Mouse (Mus musculus) midbrain, embryonic 13.5 days (tissue): Measurements from ENCODE around the gene Acot7. TPM values are rescaled to one million over a fixed set of nuclear protein-coding genes. Genes with fewer than 3 reads are reported as not detected.

Source experiments
- ATAC-seq: fragments of 200-750 bp; cut with Nextera tagmentation; 2 replicates; pipeline ENCODE4 v1.8.0; 2017; ENCODE audit warnings: mild to moderate bottlenecking, moderate TSS enrichment, moderate library complexity
- H3K27ac ChIP-seq: fragments of 300-500 bp; sonication (generic); 2 replicates; pipeline ENCODE4 v1.5.1; 2015; ENCODE audit warnings: inconsistent platforms, mild to moderate bottlenecking, moderate library complexity
- H3K27me3 ChIP-seq: fragments of 300-500 bp; sonication (generic); 2 replicates; pipeline ENCODE4 v1.6.1; 2015; ENCODE audit warnings: mild to moderate bottlenecking, inconsistent platforms
- H3K36me3 ChIP-seq: fragments of 300-500 bp; sonication (generic); 2 replicates; pipeline ENCODE4 v1.6.1; 2015; ENCODE audit warnings: mild to moderate bottlenecking, inconsistent platforms
- H3K4me1 ChIP-seq: fragments of 300-500 bp; sonication (generic); replicated peaks from 2 replicates; pipeline ENCODE4 v1.6.1; 2015; ENCODE audit warnings: inconsistent platforms
- H3K4me2 ChIP-seq: fragments of 300-500 bp; sonication (generic); replicated peaks from 2 replicates; pipeline ENCODE4 v1.6.1; 2015; ENCODE audit warnings: moderate library complexity, mild to moderate bottlenecking, inconsistent platforms
- H3K4me3 ChIP-seq: fragments of 300-500 bp; sonication (generic); replicated peaks from 2 replicates; pipeline ENCODE4 v1.5.1; 2015; ENCODE audit warnings: mild to moderate bottlenecking, inconsistent platforms
- H3K9ac ChIP-seq: fragments of 300-500 bp; sonication (generic); replicated peaks from 2 replicates; pipeline ENCODE4 v1.6.1; 2015; ENCODE audit warnings: mild to moderate bottlenecking, inconsistent platforms
- H3K9me3 ChIP-seq: fragments of 300-500 bp; sonication (generic); 2 replicates; pipeline ENCODE4 v1.6.1; 2016; ENCODE audit warnings: mild to moderate bottlenecking, inconsistent platforms
- WGBS: fragments of 180-500 bp; shearing (Covaris S2); methylation state at CpG from one replicate; pipeline ENCODE4 v1.1.7; 2015; 5-methylcytosine and 5-hydroxymethylcytosine counted together
- polyA plus RNA-seq: library from polyadenylated mRNA; unstranded; fragments of >200 nt; fragmentation: Nextera tagmentation; extraction: Ambion mirVana; gene quantifications from 2 replicates; pipeline ENCODE4 v1.2.1, GENCODE M21; 2015

Acot7 gene
- polyA plus RNA-seq, 1 experiment from 2014 or later = 206 TPM

DNA sequence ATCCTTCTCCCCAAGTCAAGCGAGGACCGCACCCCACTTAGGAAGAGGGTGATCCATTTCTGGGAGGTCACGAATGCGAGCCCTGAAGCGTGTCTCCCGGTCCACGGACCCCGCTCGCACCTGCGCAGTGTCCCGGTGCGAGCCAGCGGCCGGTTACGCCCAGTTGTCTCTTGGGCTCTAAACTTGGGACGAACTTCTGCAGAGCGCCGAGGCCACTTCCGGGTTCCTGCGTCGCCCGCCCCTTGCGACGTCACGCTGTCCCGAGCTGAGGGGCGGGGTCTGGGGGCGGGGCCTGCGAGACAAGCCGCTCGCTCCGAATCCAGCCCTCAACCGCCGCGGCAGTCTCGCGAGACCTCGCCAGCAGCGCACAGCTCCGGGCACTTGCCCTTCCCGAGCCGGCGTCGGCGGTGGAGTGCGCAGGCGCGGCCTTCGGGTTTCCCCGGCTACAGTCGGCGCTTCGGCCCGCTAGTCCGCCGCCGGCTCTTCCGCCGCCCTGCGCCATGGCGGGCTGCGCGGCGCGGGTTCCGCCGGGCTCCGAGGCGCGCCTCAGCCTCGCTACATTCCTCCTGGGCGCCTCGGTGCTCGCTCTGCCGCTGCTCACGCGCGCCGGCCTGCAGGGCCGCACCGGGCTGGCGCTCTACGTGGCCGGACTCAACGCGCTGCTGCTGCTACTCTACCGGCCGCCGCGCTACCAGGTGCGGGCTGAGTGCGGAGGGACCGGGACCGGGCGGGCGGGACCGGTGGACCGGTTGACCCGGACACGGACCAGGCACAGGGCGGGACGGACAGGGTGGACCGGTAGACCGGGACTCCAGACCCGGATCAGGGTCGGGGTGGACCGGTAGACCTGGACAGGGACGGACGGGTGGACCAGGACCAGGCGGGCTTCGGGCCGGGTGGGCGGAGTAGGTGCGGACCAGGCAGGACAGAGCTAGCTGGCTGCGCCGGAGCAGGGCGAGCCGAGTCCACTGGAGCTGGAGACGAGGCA, 119.2 kb downstream of the Acot7 start, which contains the start of gene Icmt:
Gene Icmt (plus strand): TSS at position 354 of the 988 bp plus-strand sequence.
- peaks cover 28% of the 10 kb centered on the region for H3K36me3 ChIP-seq
- H3K4me3 ChIP-seq = peak within 1 kb of the TSS; percentile 78
- peak within 1 kb of the TSS; percentile 79 for H3K27ac ChIP-seq
- WGBS = under 1% methylated on average over 99 of the region's 119 CpGs
- peak; percentile 96 for ATAC-seq
- no peaks in the 10 kb centered on the region for H3K9me3 ChIP-seq
- H3K4me2 ChIP-seq = peak within 1 kb of the TSS; percentile 96
- H3K4me1 ChIP-seq = peaks cover 44% of the 10 kb centered on the region
- peak within 1 kb of the TSS; percentile 93 for H3K9ac ChIP-seq
- H3K27me3 ChIP-seq = peaks cover 43% of the 10 kb centered on the region

DNA sequence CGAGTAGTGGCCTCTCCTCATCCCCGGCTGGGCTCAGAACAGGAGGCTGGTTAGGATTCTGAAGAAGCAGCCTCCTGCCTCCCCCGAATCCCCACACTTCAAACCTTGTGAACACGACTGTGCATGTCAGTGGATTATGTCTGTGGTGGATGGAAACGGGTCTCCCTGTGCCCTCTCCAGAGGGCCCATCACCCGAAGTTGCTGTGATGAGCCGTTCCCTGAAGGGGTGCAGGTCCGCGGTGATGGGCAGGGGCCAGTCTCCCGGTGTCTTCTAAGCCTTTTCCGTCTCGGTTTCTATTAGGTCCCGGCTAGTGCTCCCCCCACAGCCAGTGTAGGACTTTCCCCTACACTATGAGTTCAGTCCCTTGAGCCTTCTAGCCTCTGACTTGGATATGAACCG, 120.9 kb downstream of the Acot7 start:
- peak overlapping the region; percentile 96; the same call in 1 of the 2 replicates for H3K4me2 ChIP-seq
- peaks cover 27% of the 10 kb centered on the region for H3K4me1 ChIP-seq
- H3K4me3 ChIP-seq = peak overlapping the region; percentile 78; the same call in 1 of the 2 replicates
- H3K9me3 ChIP-seq = no peaks in the 10 kb centered on the region
- H3K27ac ChIP-seq = no peak overlapping the region
- H3K36me3 ChIP-seq = peaks cover 43% of the 10 kb centered on the region
- WGBS = 80% methylated on average over 14 of the region's 14 CpGs
- ATAC-seq = no peak
- H3K27me3 ChIP-seq = peaks cover 26% of the 10 kb centered on the region
- peak overlapping the region; percentile 93; the same call in 1 of the 2 replicates for H3K9ac ChIP-seq

DNA sequence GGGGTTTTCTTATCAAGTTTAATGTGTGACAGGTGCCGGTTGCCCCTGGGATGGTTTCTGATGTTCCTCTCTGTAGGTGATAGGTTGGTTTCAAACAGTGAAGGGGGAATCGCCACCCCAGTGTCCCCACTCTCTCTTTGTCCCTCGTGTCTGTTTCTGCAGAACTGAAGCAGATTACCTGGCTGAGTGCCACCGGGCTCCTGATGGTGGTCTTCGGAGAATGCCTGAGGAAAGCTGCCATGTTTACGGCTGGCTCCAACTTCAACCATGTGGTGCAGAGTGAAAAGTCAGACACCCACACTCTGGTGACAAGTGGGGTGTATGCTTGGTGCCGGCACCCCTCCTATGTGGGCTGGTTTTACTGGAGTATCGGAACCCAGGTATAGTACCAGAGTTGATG, 122.4 kb downstream of the Acot7 start:
- WGBS = 91% methylated on average over 8 of the region's 8 CpGs
- peaks cover 22% of the 10 kb centered on the region for H3K4me1 ChIP-seq
- ATAC-seq = no peak
- H3K4me2 ChIP-seq = no peak overlapping the region
- no peak overlapping the region; the same call in 1 of the 2 replicates for H3K9ac ChIP-seq
- H3K9me3 ChIP-seq = no peaks in the 10 kb centered on the region
- no peak overlapping the region for H3K27ac ChIP-seq
- H3K27me3 ChIP-seq = peaks cover 11% of the 10 kb centered on the region
- H3K4me3 ChIP-seq = no peak overlapping the region
- peaks cover 57% of the 10 kb centered on the region for H3K36me3 ChIP-seq

DNA sequence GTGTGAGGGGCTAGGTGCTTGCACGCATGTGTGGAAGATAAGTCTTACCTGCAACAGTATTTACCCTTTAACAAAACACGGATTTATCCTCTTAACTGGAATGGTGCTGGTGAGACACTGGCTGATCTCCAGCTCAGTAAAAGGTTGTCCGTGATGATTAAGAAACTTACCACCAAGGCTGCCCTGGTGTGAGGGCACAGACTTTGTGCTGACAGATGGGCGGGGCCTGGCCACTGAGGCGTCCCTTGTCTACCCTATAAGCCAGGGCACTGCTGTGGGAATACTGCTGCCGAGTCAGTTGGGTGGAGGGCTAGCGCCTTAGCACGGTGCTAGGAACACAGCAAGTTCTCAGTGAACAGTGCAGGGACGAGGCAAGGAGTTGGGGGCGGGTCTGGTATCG, 124.1 kb downstream of the Acot7 start:
- H3K9me3 ChIP-seq = no peaks in the 10 kb centered on the region

DNA sequence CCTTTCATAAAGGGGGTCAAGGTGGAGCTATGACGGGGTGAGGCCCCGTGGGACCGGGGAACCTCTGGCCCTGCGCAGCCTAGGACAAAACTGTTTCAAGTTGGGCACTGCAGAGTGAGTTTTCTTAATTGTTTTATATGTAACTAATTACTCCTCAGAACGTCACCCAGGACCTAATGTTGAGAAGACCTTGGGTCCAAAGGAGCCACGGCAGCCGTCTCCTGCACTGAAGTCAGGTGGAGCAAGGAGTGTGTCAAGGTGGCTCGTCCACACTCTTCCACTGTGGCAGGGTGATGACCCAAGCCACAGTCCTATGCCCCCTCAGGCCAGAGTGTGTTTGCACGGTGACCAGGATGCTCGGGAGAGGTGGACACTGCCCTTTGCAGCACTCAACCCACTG, 125.2 kb downstream of the Acot7 start:
- Histone ChIP-seq H3K9me3 (no peaks in the 10 kb centered on the region), H3K36me3 (peaks cover 73% of the 10 kb centered on the region), H3K4me3 (no peak overlapping the region), H3K9ac (no peak overlapping the region), H3K4me2 (no peak overlapping the region), H3K27me3 (0 out of 2 replicates have a peak, but pooled peaks cover 4% of the 10 kb centered on the region), H3K27ac (no peak overlapping the region), H3K4me1 (peaks cover 12% of the 10 kb centered on the region)
- no peak for ATAC-seq
- 95% methylated on average over 10 of the region's 10 CpGs for WGBS

More for the DNA sequence above, 124.1 kb downstream of the Acot7 start:
- no peak for ATAC-seq
- 57% methylated on average over 11 of the region's 11 CpGs for WGBS
- 0 out of 2 replicates have a peak, but pooled peaks cover 4% of the 10 kb centered on the region for H3K27me3 ChIP-seq
- H3K9ac ChIP-seq = no peak overlapping the region
- H3K36me3 ChIP-seq = peaks cover 69% of the 10 kb centered on the region
- H3K4me1 ChIP-seq = peaks cover 18% of the 10 kb centered on the region
- no peak overlapping the region for H3K4me3 ChIP-seq
- no peak overlapping the region for H3K4me2 ChIP-seq
- H3K27ac ChIP-seq = no peak overlapping the region

DNA sequence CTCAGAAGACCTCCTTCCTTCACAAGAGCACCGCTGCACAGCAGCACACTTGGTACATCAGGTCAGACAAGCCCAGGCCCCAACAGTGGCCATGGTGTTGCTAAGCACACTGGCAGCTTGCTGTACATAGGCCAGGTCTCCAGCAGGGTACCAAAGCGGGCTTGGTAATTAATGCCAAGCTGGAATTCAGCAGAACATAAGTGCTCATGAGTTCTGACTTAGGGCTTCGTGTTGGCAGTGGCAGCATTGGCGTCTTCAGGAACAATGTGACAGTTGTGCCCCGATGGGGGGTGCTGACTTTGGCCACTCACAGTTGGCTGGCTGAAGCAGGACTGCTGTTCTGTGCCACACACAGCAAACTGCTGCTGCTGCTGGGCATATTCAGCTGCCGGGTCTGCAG, 126.8 kb downstream of the Acot7 start:
- no peak overlapping the region for H3K27ac ChIP-seq
- WGBS = 96% methylated on average over 6 of the region's 6 CpGs
- no peak overlapping the region for H3K9ac ChIP-seq
- no peak overlapping the region for H3K4me3 ChIP-seq
- H3K36me3 ChIP-seq = peaks cover 76% of the 10 kb centered on the region
- no peak overlapping the region for H3K4me2 ChIP-seq
- H3K4me1 ChIP-seq = no peaks in the 10 kb centered on the region
- H3K27me3 ChIP-seq = peaks cover 9% of the 10 kb centered on the region
- ATAC-seq = no peak
- H3K9me3 ChIP-seq = no peaks in the 10 kb centered on the region

DNA sequence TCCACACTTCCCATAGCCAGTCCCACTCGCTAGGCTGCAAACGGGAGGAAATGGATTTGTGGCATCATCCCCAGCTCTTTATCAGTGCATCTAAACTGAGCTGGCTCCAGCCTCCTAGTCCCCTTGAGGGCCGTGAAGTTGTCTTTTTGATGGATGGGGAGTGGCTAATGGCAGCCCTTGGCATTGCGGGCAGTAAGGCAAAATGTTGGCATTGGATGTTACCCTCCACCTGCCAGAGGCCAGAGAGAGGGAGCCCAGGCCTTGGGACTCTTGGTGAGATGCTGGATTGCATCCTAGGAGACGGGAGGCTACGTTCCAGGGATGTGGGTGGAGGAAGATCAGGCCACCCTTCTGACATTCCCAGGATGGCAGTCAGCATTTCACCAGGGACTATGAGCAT, 128.1 kb downstream of the Acot7 start:
- H3K4me3 ChIP-seq = no peak overlapping the region
- H3K27ac ChIP-seq = no peak overlapping the region
- ATAC-seq = no peak
- H3K27me3 ChIP-seq = peaks cover 22% of the 10 kb centered on the region
- H3K9ac ChIP-seq = peak overlapping the region; percentile 28; the same call in 1 of the 2 replicates
- H3K4me2 ChIP-seq = no peak overlapping the region
- no peaks in the 10 kb centered on the region for H3K4me1 ChIP-seq
- H3K9me3 ChIP-seq = no peaks in the 10 kb centered on the region
- peaks cover 64% of the 10 kb centered on the region for H3K36me3 ChIP-seq
- 83% methylated on average over 6 of the region's 6 CpGs for WGBS

DNA sequence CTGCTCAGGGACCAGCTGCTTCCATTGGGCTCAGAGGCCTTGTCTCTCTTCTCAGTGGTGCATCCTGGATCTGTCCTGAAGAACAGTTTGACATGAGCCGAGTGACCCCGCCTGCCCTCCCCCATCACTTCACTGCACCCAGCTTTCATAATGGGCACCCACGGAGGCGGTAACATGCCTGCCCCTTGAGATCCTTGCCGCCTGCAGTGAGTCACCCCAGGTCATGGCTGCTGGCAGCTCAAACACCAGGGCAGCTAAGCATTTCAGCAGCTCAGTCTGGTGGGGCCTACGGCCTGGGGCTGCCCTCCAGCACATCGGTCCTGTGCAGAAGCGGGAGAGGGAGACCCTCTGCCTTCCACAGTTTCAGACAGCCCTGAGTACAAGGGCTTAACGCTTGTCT, 129.6 kb downstream of the Acot7 start:
- peaks cover 3% of the 10 kb centered on the region; the same call in 1 of the 2 replicates for H3K4me1 ChIP-seq
- H3K27me3 ChIP-seq = peaks cover 37% of the 10 kb centered on the region
- H3K4me3 ChIP-seq = no peak overlapping the region
- H3K4me2 ChIP-seq = no peak overlapping the region
- peaks cover 50% of the 10 kb centered on the region for H3K36me3 ChIP-seq
- no peaks in the 10 kb centered on the region for H3K9me3 ChIP-seq
- no peak overlapping the region for H3K27ac ChIP-seq
- H3K9ac ChIP-seq = no peak overlapping the region
- WGBS = 74% methylated on average over 9 of the region's 9 CpGs
- no peak for ATAC-seq

DNA sequence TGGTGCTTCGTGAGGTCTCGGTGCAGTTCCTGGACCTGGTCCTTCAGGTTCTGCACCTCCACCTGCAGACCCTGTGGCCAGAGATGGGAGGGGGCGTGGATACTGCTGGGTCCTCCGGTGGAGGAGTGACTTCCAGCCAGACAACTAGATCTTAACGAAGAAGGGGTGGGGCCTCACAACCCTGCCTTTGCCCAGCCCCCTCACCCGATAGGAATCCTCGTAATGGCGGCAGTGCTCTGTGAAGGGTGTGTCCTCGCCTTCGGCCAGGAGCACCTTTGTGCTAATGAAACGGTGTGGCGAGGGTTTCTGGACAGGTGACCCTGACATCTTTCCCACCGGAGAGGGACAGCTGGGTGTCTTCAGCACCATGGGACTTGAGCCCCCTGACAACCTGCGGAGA, 134.3 kb downstream of the Acot7 start:
- Histone ChIP-seq H3K9ac (no peak overlapping the region), H3K27ac (no peak overlapping the region), H3K4me1 (peaks cover 30% of the 10 kb centered on the region), H3K4me2 (peak overlapping the region; percentile 56), H3K4me3 (peak overlapping the region; percentile 8), H3K9me3 (no peaks in the 10 kb centered on the region), H3K27me3 (peaks cover 84% of the 10 kb centered on the region), H3K36me3 (peaks cover 12% of the 10 kb centered on the region)
- no peak for ATAC-seq
- 2% methylated on average over 14 of the region's 14 CpGs for WGBS

DNA sequence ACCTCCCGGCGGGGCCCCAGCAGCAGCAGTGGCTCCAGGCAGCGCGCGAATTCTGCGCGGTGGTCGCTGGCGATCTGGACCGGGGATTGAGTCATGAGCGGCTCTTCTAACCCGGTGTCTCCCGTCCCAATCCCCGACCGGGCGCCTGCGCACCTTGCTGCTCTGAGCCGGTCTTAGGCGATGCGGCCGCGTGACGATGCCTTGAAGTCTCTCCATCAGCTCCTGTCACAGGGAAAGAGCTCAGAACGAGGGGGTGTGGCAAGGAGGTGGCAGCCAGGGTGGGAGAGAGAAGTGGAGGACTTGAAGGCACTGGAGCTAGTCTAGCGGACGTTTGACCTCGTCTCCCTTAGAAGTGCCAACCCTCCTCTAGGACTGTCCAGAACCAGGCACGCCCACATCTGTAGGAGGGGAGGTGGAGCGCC, 135.3 kb downstream of the Acot7 start:
- Histone ChIP-seq H3K9ac (peak overlapping the region; percentile 37), H3K4me1 (peaks cover 32% of the 10 kb centered on the region), H3K4me2 (peak overlapping the region; percentile 56), H3K4me3 (peak overlapping the region; percentile 39), H3K27ac (no peak overlapping the region; the same call in 1 of the 2 replicates), H3K27me3 (peaks cover 94% of the 10 kb centered on the region), H3K36me3 (peaks cover 8% of the 10 kb centered on the region; the same call in 1 of the 2 replicates), H3K9me3 (no peaks in the 10 kb centered on the region)
- under 1% methylated on average over 29 of the region's 29 CpGs for WGBS
- ATAC-seq = peak; percentile 65

DNA sequence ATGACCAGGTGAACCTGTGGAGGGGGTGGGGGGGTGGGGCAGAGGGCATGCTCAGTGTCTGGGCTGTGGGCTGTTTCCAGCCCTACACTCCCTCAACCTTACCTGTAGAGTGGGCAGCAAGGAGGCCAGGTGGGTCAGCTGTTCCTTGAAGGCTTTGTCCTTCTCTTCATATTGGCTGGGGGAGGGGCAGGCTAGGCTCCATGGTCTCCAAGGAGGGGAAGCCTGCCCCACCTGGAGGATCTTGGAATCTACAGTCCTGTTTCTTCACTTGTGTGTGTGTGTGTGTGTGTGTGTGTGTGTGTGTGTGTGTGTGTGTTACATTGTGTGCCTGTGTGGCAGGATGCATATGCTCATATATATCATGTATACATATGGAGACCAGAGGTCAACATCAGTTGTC, 136.0 kb downstream of the Acot7 start:
- H3K27ac ChIP-seq = no peak overlapping the region
- H3K4me2 ChIP-seq = peak overlapping the region; percentile 56
- H3K9ac ChIP-seq = no peak overlapping the region
- ATAC-seq = 0 out of 2 replicates have a peak, but pooled peaks have one; percentile 22
- H3K27me3 ChIP-seq = peaks cover 100% of the 10 kb centered on the region
- no peaks in the 10 kb centered on the region for H3K9me3 ChIP-seq
- H3K4me3 ChIP-seq = peak overlapping the region; percentile 39
- peaks cover 2% of the 10 kb centered on the region; the same call in 1 of the 2 replicates for H3K36me3 ChIP-seq
- H3K4me1 ChIP-seq = peaks cover 39% of the 10 kb centered on the region
